Mouse (Mus musculus) monocyte, adult 5-6 weeks (primary cell): ENCODE measurements around the gene Ctrl. TPM values are rescaled to one million over a fixed set of nuclear protein-coding genes. Genes with fewer than 3 reads are reported as not detected.

Experiments
- ATAC-seq: fragments of 153-309, 156-312 bp; replicated peaks from 2 replicates; pipeline ENCODE4 v1.8.0; 2017; ENCODE audit warnings: mild to moderate bottlenecking; ENCODE audit not compliant: low TSS enrichment, insufficient number of reproducible peaks, severe bottlenecking, poor library complexity, low FRiP score
- total RNA-seq: library from RNA; stranded (forward); fragments of 200-1000, 200-491, 200-594 nt; gene quantifications from 3 replicates; pipeline ENCODE4 v1.2.3, GENCODE M21; 2017

The Ctrl gene
- total RNA-seq, 1 experiment from 2014 or later, result not detected

GRCm38 (mm10) chr8:105942542-105942941, 8.9 kb upstream of the Ctrl start:
- ATAC-seq, result no peak

- no peak for ATAC-seq
These were observed 8.4 kb upstream of the Ctrl start for GRCm38 (mm10) chr8:105942026-105942425.

GRCm38 (mm10) chr8:105938306-105938669, 4.6 kb upstream of the Ctrl start, which contains the start of gene Psmb10:
TSS of gene Psmb10 (minus strand) at chr8:105938444.
- no peak for ATAC-seq

- no peak; the same call in 1 of the 2 replicates for ATAC-seq
These were observed 4.0 kb upstream of the Ctrl start for GRCm38 (mm10) chr8:105937496-105938305.

- ATAC-seq, result peak; percentile 85
These were observed 3.3 kb upstream of the Ctrl start for GRCm38 (mm10) chr8:105936866-105937475.

- no peak for ATAC-seq
These were observed 2.4 kb upstream of the Ctrl start for GRCm38 (mm10) chr8:105935863-105936603.

- no peak for ATAC-seq
These were observed 1.4 kb upstream of the Ctrl start for GRCm38 (mm10) chr8:105935105-105935504.

GRCm38 (mm10) chr8:105932525-105932924, 1.1 kb downstream of the Ctrl start:
- no peak for ATAC-seq

- ATAC-seq, result no peak
These were observed 2.4 kb downstream of the Ctrl start for GRCm38 (mm10) chr8:105931271-105931670.

GRCm38 (mm10) chr8:105930602-105931001, 3.1 kb downstream of the Ctrl start:
- ATAC-seq, result peak; percentile 88

- ATAC-seq, result no peak
These were observed 8.5 kb downstream of the Ctrl start for GRCm38 (mm10) chr8:105925123-105925522.

GRCm38 (mm10) chr8:105919390-105919789, 14.3 kb downstream of the Ctrl start:
- no peak for ATAC-seq

- 0 out of 2 replicates have a peak, but pooled peaks have one; percentile 44 for ATAC-seq
These were observed 32.6 kb downstream of the Ctrl start for GRCm38 (mm10) chr8:105900941-105901616.

GRCm38 (mm10) chr8:105900180-105900940, 33.3 kb downstream of the Ctrl start, which contains the start of gene Pskh1:
TSS of gene Pskh1 (plus strand) at chr8:105900441.
- peak; percentile 96 for ATAC-seq

GRCm38 (mm10) chr8:105897801-105898480, 35.7 kb downstream of the Ctrl start:
- no peak for ATAC-seq

- ATAC-seq, result no peak
These were observed 40.3 kb downstream of the Ctrl start, which contains the start of gene Nrn1l for GRCm38 (mm10) chr8:105893339-105893738. TSS of gene Nrn1l (plus strand) at chr8:105893567.

- no peak for ATAC-seq
These were observed 41.2 kb downstream of the Ctrl start for GRCm38 (mm10) chr8:105892432-105892831.

- no peak for ATAC-seq
These were observed 42.8 kb downstream of the Ctrl start for GRCm38 (mm10) chr8:105890870-105891269.
